Mouse (Mus musculus): ENCODE measurements around the gene Klrb1b. TPM values are rescaled to one million over a fixed set of nuclear protein-coding genes. Genes with fewer than 3 reads are reported as not detected.
"Not testable (repeated sequence)": the region's sequence is repeated elsewhere in the genome, so short reads cannot be mapped to it uniquely, and the experiment has no call there.

Klrb1b gene
- polyA plus RNA-seq, 1 experiment from 2014 or later = not detected

GRCm38 (mm10) chr6:128807021-128807420, 19.1 kb downstream of the Klrb1b start:
- no peak overlapping the region for H3K9ac ChIP-seq
- no peaks in the 10 kb centered on the region for H3K9me3 ChIP-seq (replicated peaks)
- peaks cover 17% of the 10 kb centered on the region for H3K4me1 ChIP-seq
- no peaks in the 10 kb centered on the region for H3K36me3 ChIP-seq
- H3K27ac ChIP-seq = no peak overlapping the region
- H3K4me3 ChIP-seq = no peak overlapping the region
- WGBS (ENCODE audit: insufficient replicate concordance) = 48% methylated on average over 3 of the region's 3 CpGs
- H3K4me2 ChIP-seq = no peak overlapping the region
- no peak for ATAC-seq
- no peaks in the 10 kb centered on the region for H3K27me3 ChIP-seq (replicated peaks)

GRCm38 (mm10) chr6:128804823-128805640, 21.1 kb downstream of the Klrb1b start:
- not testable (repeated sequence) for H3K4me2 ChIP-seq; H3K27ac ChIP-seq; H3K4me3 ChIP-seq; H3K9ac ChIP-seq; H3K36me3 ChIP-seq; ATAC-seq; H3K9me3 ChIP-seq (replicated peaks); H3K27me3 ChIP-seq (replicated peaks)
- 64% methylated on average over 7 of the region's 7 CpGs for WGBS (ENCODE audit: insufficient replicate concordance)
- peaks cover 18% of the 10 kb centered on the region for H3K4me1 ChIP-seq

- H3K27ac ChIP-seq = no peak overlapping the region
- H3K4me2 ChIP-seq = peak overlapping the region; percentile 82
- H3K9ac ChIP-seq = peak overlapping the region; percentile 62
- no peaks in the 10 kb centered on the region for H3K36me3 ChIP-seq
- peak; percentile 89 for ATAC-seq
- H3K27me3 ChIP-seq (replicated peaks) = no peaks in the 10 kb centered on the region
- H3K4me1 ChIP-seq = peaks cover 25% of the 10 kb centered on the region
- H3K4me3 ChIP-seq = peak overlapping the region; percentile 52
- H3K9me3 ChIP-seq (replicated peaks) = no peaks in the 10 kb centered on the region
- 6% methylated on average over 26 of the region's 26 CpGs for WGBS (ENCODE audit: insufficient replicate concordance)
Measured at GRCm38 (mm10) chr6:128802999-128803857, 22.9 kb downstream of the Klrb1b start.

- no peaks in the 10 kb centered on the region for H3K36me3 ChIP-seq
- WGBS (ENCODE audit: insufficient replicate concordance) = 14% methylated on average over 10 of the region's 10 CpGs
- H3K4me3 ChIP-seq = peak overlapping the region; percentile 51
- peak overlapping the region; percentile 2; the same call in 1 of the 2 replicates for H3K27ac ChIP-seq
- H3K9me3 ChIP-seq (replicated peaks) = no peaks in the 10 kb centered on the region
- H3K27me3 ChIP-seq (replicated peaks) = no peaks in the 10 kb centered on the region
- peaks cover 32% of the 10 kb centered on the region for H3K4me1 ChIP-seq
- peak; percentile 27 for ATAC-seq
- H3K9ac ChIP-seq = peak overlapping the region; percentile 62
- H3K4me2 ChIP-seq = peak overlapping the region; percentile 82
Measured at GRCm38 (mm10) chr6:128802557-128802956, 23.6 kb downstream of the Klrb1b start.

GRCm38 (mm10) chr6:128800696-128801095, 25.4 kb downstream of the Klrb1b start:
- peaks cover 45% of the 10 kb centered on the region for H3K4me1 ChIP-seq
- not testable (repeated sequence) for H3K4me3 ChIP-seq; H3K9me3 ChIP-seq (replicated peaks); H3K9ac ChIP-seq; H3K27ac ChIP-seq; H3K36me3 ChIP-seq; H3K4me2 ChIP-seq; H3K27me3 ChIP-seq (replicated peaks); ATAC-seq
- WGBS (ENCODE audit: insufficient replicate concordance) = 74% methylated on average over 5 of the region's 5 CpGs

- WGBS (ENCODE audit: insufficient replicate concordance) = 23% methylated on average over 7 of the region's 7 CpGs
- peaks cover 45% of the 10 kb centered on the region for H3K4me1 ChIP-seq
- no peak for ATAC-seq
- H3K4me3 ChIP-seq = peak overlapping the region; percentile 72
- H3K36me3 ChIP-seq = no peaks in the 10 kb centered on the region
- H3K27ac ChIP-seq = no peak overlapping the region
- H3K27me3 ChIP-seq (replicated peaks) = no peaks in the 10 kb centered on the region
- peak overlapping the region; percentile 80 for H3K4me2 ChIP-seq
- H3K9ac ChIP-seq = peak overlapping the region; percentile 75
- H3K9me3 ChIP-seq (replicated peaks) = no peaks in the 10 kb centered on the region
Measured at GRCm38 (mm10) chr6:128799896-128800270, 26.2 kb downstream of the Klrb1b start.

- peak; percentile 66 for ATAC-seq
- H3K4me2 ChIP-seq = peak overlapping the region; percentile 80
- not testable (repeated sequence) for H3K27me3 ChIP-seq (replicated peaks); H3K36me3 ChIP-seq; H3K9me3 ChIP-seq (replicated peaks)
- H3K9ac ChIP-seq = peak overlapping the region; percentile 75
- H3K4me3 ChIP-seq = peak overlapping the region; percentile 72
- WGBS (ENCODE audit: insufficient replicate concordance) = under 1% methylated on average over 49 of the region's 49 CpGs
- peaks cover 45% of the 10 kb centered on the region for H3K4me1 ChIP-seq
- peak overlapping the region; percentile 76 for H3K27ac ChIP-seq
Measured at GRCm38 (mm10) chr6:128799144-128799895, 26.8 kb downstream of the Klrb1b start.

- Histone ChIP-seq H3K9ac (peak overlapping the region; percentile 75), H3K4me3 (peak overlapping the region; percentile 72), H3K4me1 (peaks cover 43% of the 10 kb centered on the region), H3K27ac (peak overlapping the region; percentile 76), H3K4me2 (peak overlapping the region; percentile 80)
- WGBS (ENCODE audit: insufficient replicate concordance) = 0% methylated on average over 20 of the region's 20 CpGs
- H3K36me3 ChIP-seq; H3K9me3 ChIP-seq (replicated peaks); H3K27me3 ChIP-seq (replicated peaks): not testable (repeated sequence)
- ATAC-seq = peak; percentile 64
Measured at GRCm38 (mm10) chr6:128798772-128799143, 27.4 kb downstream of the Klrb1b start.

- Histone ChIP-seq H3K27ac (0 out of 2 replicates have a peak overlapping the region, but pooled peaks have one; percentile 8), H3K36me3 (no peaks in the 10 kb centered on the region), H3K27me3 (replicated peaks) (no peaks in the 10 kb centered on the region), H3K9me3 (replicated peaks) (no peaks in the 10 kb centered on the region), H3K9ac (peak overlapping the region; percentile 53), H3K4me2 (peak overlapping the region; percentile 80), H3K4me3 (peak overlapping the region; percentile 72), H3K4me1 (peaks cover 43% of the 10 kb centered on the region)
- 17% methylated on average over 15 of the region's 15 CpGs for WGBS (ENCODE audit: insufficient replicate concordance)
- no peak for ATAC-seq
Measured at GRCm38 (mm10) chr6:128797936-128798771, 28.0 kb downstream of the Klrb1b start.

- Histone ChIP-seq H3K27ac (no peak overlapping the region), H3K4me3 (no peak overlapping the region; the same call in none of the 2 replicates)
- no peak for ATAC-seq
Measured at GRCm38 (mm10) chr6:128797185-128797905, 28.8 kb downstream of the Klrb1b start.

More at GRCm38 (mm10) chr6:128797185-128797905, 28.8 kb downstream of the Klrb1b start:
- no peaks in the 10 kb centered on the region for H3K36me3 ChIP-seq
- 0 out of 2 replicates have a peak overlapping the region, but pooled peaks have one; percentile 53 for H3K9ac ChIP-seq
- peaks cover 44% of the 10 kb centered on the region for H3K4me1 ChIP-seq
- 59% methylated on average over 12 of the region's 12 CpGs for WGBS (ENCODE audit: insufficient replicate concordance)
- no peaks in the 10 kb centered on the region for H3K27me3 ChIP-seq (replicated peaks)
- H3K4me2 ChIP-seq = peak overlapping the region; percentile 80
- H3K9me3 ChIP-seq (replicated peaks) = no peaks in the 10 kb centered on the region
